Mouse (Mus musculus): Measurements from ENCODE around the gene Ubtd2. TPM values are rescaled to one million over a fixed set of nuclear protein-coding genes. Genes with fewer than 3 reads are reported as not detected.

The Ubtd2 gene
- polyA plus RNA-seq, 1 experiment from 2014 or later, result 61.5 TPM

DNA sequence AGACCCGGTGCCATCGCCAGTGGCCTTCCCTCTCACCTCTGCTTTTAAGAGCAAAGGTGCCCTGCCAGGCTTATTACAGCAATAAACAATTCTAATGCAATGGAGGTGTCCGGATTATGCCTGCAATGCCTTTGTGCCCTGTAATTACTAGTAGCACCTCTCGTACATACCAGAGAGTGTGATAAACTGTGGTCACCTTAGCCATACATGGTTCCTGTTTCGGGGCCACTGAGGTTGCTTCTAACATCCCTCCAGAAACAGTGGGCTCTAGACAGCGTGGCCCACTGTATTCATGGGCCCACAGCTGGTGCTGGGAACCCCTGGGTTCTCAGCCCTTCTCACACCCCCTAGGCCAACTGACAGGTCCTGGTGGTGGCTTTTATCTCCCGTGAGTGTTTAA is 27.6 kb upstream of the Ubtd2 start:
- no peaks in the 10 kb centered on the region for H3K9me3 ChIP-seq (ENCODE audit: control insufficient read depth, low read depth, low read length)
- no peak overlapping the region for H3K4me2 ChIP-seq (replicated peaks; ENCODE audit: low read depth, low read length)
- H3K4me3 ChIP-seq (ENCODE audit: low read depth, low read length), result no peak overlapping the region
- no peak overlapping the region for H3K27ac ChIP-seq (ENCODE audit: low read length)
- no peaks in the 10 kb centered on the region for H3K27me3 ChIP-seq (ENCODE audit: control insufficient read depth, insufficient read depth, low read length)
- no peak overlapping the region for H3K9ac ChIP-seq (replicated peaks; ENCODE audit: low read depth, low read length)
- H3K36me3 ChIP-seq (ENCODE audit: control insufficient read depth, insufficient read depth, low read length), result peaks cover 20% of the 10 kb centered on the region
- no peaks in the 10 kb centered on the region for H3K4me1 ChIP-seq (ENCODE audit: control insufficient read depth, insufficient read depth, low read length)
- ATAC-seq (ENCODE audit: insufficient number of reproducible peaks, insufficient read depth, low FRiP score, low read depth), result no peak
- WGBS, result 78% methylated on average over 7 of the region's 7 CpGs

DNA sequence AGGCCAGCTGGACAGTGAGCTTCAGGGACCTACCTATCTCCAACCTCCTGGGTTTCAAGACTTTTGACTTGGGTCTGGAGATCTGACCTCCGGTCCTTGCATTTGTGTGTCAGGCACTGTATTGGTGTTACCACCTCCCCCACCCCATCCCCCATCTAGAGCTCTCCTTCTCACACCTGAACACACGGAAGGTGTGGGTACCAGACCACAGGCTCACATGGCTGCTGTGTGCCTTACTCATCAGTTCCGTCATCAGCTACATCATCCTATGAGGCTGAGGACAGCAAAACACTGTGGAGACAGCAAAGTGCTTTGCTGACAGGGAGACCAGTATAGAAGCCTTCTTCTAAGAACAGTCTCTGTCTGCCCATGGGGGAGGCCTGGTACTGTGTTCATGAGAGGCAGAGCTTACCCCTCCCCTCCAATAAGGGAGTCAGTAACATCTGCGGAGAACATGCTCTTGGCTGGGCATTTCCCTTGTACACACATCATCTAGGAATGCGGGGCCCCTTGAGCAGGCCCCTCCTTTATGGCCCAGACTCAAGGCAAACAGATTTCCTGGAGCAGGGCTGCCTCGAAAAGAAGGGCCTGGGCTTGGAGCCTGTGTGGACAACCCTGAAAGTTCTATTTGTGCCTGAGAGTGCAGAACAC is 19.6 kb upstream of the Ubtd2 start:
- ATAC-seq (ENCODE audit: insufficient number of reproducible peaks, insufficient read depth, low FRiP score, low read depth), result peak; percentile 93
- Histone ChIP-seq H3K9ac (replicated peaks; ENCODE audit: low read depth, low read length) (no peak overlapping the region), H3K4me3 (ENCODE audit: low read depth, low read length) (no peak overlapping the region), H3K4me2 (replicated peaks; ENCODE audit: low read depth, low read length) (no peak overlapping the region), H3K36me3 (ENCODE audit: control insufficient read depth, insufficient read depth, low read length) (no peaks in the 10 kb centered on the region), H3K27ac (ENCODE audit: low read length) (peak overlapping the region; percentile 88), H3K27me3 (ENCODE audit: control insufficient read depth, insufficient read depth, low read length) (no peaks in the 10 kb centered on the region), H3K4me1 (ENCODE audit: control insufficient read depth, insufficient read depth, low read length) (peaks cover 18% of the 10 kb centered on the region; the same call in 1 of the 2 replicates), H3K9me3 (ENCODE audit: control insufficient read depth, low read depth, low read length) (no peaks in the 10 kb centered on the region)
- 44% methylated on average over 6 of the region's 6 CpGs for WGBS

DNA sequence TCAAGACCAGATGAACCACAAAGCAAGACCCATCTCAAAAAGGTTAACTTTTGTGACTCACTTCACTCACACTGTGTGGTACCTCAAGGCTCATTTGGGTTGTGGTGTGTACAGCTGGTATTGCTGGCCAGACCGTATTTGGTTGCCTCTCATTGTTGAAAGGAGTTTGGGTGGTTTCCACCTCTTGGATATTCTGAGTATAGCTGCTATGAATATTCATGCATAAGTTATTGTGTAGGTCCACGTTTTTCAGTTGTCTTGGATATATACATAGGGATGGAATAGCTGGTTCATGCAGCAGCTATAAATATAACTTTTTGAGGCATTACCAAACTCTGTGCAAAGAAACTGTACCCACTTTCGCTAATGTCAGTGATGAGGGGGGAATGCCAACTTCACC is 12.6 kb upstream of the Ubtd2 start:
- Histone ChIP-seq H3K9ac (replicated peaks; ENCODE audit: low read depth, low read length) (no peak overlapping the region), H3K27ac (ENCODE audit: low read length) (no peak overlapping the region), H3K4me3 (ENCODE audit: low read depth, low read length) (no peak overlapping the region), H3K36me3 (ENCODE audit: control insufficient read depth, insufficient read depth, low read length) (no peaks in the 10 kb centered on the region), H3K4me2 (replicated peaks; ENCODE audit: low read depth, low read length) (no peak overlapping the region), H3K4me1 (ENCODE audit: control insufficient read depth, insufficient read depth, low read length) (no peaks in the 10 kb centered on the region), H3K27me3 (ENCODE audit: control insufficient read depth, insufficient read depth, low read length) (no peaks in the 10 kb centered on the region), H3K9me3 (ENCODE audit: control insufficient read depth, low read depth, low read length) (no peaks in the 10 kb centered on the region)
- no peak for ATAC-seq (ENCODE audit: insufficient number of reproducible peaks, insufficient read depth, low FRiP score, low read depth)
- WGBS, result 76% methylated on average over 3 of the region's 3 CpGs

DNA sequence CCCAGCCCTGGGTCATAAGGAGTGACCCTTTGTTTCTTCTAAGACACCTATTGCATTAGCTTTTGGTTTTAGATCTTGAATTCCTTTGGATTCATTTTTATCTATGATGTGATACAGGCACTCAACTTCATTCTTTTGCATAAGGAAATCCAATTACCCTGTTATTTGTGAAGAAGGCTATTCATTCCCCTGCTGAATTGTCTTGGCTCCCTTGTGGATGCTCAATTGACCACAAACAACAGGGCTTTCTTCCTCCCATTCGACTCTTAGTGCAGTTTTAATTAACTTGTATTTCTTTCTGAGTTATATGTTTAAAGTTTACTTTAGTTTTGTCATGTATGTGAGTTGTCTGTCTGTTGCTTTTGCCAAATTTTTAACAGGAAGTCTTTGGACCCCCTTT is 10.9 kb upstream of the Ubtd2 start:
- Histone ChIP-seq H3K4me2 (replicated peaks; ENCODE audit: low read depth, low read length) (no peak overlapping the region), H3K27me3 (ENCODE audit: control insufficient read depth, insufficient read depth, low read length) (no peaks in the 10 kb centered on the region), H3K9ac (replicated peaks; ENCODE audit: low read depth, low read length) (no peak overlapping the region), H3K36me3 (ENCODE audit: control insufficient read depth, insufficient read depth, low read length) (no peaks in the 10 kb centered on the region), H3K4me1 (ENCODE audit: control insufficient read depth, insufficient read depth, low read length) (no peaks in the 10 kb centered on the region), H3K9me3 (ENCODE audit: control insufficient read depth, low read depth, low read length) (no peaks in the 10 kb centered on the region), H3K27ac (ENCODE audit: low read length) (no peak overlapping the region), H3K4me3 (ENCODE audit: low read depth, low read length) (no peak overlapping the region)
- 55% methylated on average over 1 of the region's 1 CpGs for WGBS
- no peak for ATAC-seq (ENCODE audit: insufficient number of reproducible peaks, insufficient read depth, low FRiP score, low read depth)

DNA sequence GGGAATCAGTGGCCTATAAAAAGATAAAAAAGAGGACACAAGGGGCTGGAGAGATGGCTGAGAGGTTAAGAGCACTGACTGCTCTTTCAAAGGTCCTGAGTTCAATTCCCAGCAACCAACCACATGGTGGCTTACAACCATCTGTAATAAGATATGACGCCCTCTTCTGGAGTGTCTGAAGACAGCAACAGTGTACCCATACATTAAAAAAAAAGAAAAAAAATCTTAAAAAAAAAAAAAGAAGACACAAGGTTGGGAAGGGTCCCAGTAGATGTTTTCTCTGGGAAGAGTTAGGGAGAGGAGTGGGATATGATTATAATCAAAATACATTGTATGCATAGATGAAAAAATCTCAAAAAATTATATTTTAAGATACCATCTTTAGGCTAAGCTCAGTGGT is 10.0 kb upstream of the Ubtd2 start:
- H3K4me3 ChIP-seq (ENCODE audit: low read depth, low read length), result no peak overlapping the region
- no peaks in the 10 kb centered on the region for H3K27me3 ChIP-seq (ENCODE audit: control insufficient read depth, insufficient read depth, low read length)
- ATAC-seq (ENCODE audit: insufficient number of reproducible peaks, insufficient read depth, low FRiP score, low read depth), result no peak
- no peaks in the 10 kb centered on the region for H3K9me3 ChIP-seq (ENCODE audit: control insufficient read depth, low read depth, low read length)
- no peak overlapping the region for H3K9ac ChIP-seq (replicated peaks; ENCODE audit: low read depth, low read length)
- WGBS, result 78% methylated on average over 1 of the region's 1 CpGs
- H3K36me3 ChIP-seq (ENCODE audit: control insufficient read depth, insufficient read depth, low read length), result no peaks in the 10 kb centered on the region
- no peaks in the 10 kb centered on the region for H3K4me1 ChIP-seq (ENCODE audit: control insufficient read depth, insufficient read depth, low read length)
- no peak overlapping the region for H3K4me2 ChIP-seq (replicated peaks; ENCODE audit: low read depth, low read length)
- no peak overlapping the region for H3K27ac ChIP-seq (ENCODE audit: low read length)

DNA sequence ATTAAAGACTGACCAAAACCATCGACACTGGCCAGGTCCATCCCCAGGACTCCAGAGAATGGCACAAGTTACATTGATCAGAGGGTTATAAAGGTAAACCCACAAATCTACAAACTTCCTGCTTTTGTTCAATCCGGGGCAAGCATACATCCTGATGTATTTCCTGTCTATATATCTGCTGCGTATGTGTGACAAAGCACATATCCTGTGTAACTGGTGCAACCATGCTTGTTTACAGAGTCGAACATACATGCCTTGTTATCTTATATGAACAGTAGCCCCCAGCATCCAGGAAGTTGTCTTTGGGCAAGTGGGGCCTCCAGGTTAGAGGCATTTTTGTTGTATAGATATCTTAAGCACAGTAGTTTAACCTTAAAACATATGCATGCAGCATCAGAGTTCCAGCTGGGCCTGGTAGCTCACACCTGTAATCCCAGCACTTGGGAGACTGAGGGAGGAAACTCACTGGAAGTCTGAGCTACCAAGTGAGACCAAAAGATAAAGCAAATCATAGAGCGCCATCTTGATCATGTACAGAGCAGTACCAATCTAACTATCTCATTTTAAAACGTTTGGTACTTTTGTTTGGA is 9.4 kb upstream of the Ubtd2 start:
- Histone ChIP-seq H3K9me3 (ENCODE audit: control insufficient read depth, low read depth, low read length) (no peaks in the 10 kb centered on the region), H3K36me3 (ENCODE audit: control insufficient read depth, insufficient read depth, low read length) (no peaks in the 10 kb centered on the region), H3K4me2 (replicated peaks; ENCODE audit: low read depth, low read length) (no peak overlapping the region), H3K27me3 (ENCODE audit: control insufficient read depth, insufficient read depth, low read length) (no peaks in the 10 kb centered on the region), H3K4me3 (ENCODE audit: low read depth, low read length) (no peak overlapping the region), H3K9ac (replicated peaks; ENCODE audit: low read depth, low read length) (no peak overlapping the region), H3K4me1 (ENCODE audit: control insufficient read depth, insufficient read depth, low read length) (no peaks in the 10 kb centered on the region), H3K27ac (ENCODE audit: low read length) (no peak overlapping the region)
- 76% methylated on average over 6 of the region's 6 CpGs for whole genome bisulfite sequencing
- ATAC-seq (ENCODE audit: insufficient number of reproducible peaks, insufficient read depth, low FRiP score, low read depth), result no peak

DNA sequence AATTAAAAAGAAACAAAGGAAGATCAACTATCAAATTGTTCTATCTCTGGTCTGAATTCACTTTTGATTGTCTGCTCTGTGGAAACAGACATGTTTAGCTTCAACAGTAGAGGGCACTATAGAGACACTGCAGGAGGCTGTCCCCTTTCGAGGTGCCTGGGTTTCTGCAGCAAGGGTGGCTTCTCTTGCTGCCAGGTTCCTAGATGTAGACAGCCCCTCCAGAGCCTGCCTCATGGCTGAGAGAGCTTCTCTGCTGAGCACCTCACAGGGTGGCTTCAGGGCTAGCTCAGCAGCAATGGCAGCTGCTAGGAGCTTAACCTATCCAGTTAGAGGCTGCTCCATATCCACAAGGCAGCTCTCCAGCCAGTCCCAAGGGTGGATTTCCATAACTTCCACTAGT is 5.0 kb upstream of the Ubtd2 start:
- ATAC-seq (ENCODE audit: insufficient number of reproducible peaks, insufficient read depth, low FRiP score, low read depth), result no peak
- no peaks in the 10 kb centered on the region for H3K27me3 ChIP-seq (ENCODE audit: control insufficient read depth, insufficient read depth, low read length)
- H3K27ac ChIP-seq (ENCODE audit: low read length), result no peak overlapping the region
- no peak overlapping the region for H3K4me3 ChIP-seq (ENCODE audit: low read depth, low read length)
- no peak overlapping the region for H3K9ac ChIP-seq (replicated peaks; ENCODE audit: low read depth, low read length)
- H3K4me1 ChIP-seq (ENCODE audit: control insufficient read depth, insufficient read depth, low read length), result no peaks in the 10 kb centered on the region
- 0% methylated on average over 1 of the region's 1 CpGs for WGBS
- H3K36me3 ChIP-seq (ENCODE audit: control insufficient read depth, insufficient read depth, low read length), result no peaks in the 10 kb centered on the region
- no peak overlapping the region for H3K4me2 ChIP-seq (replicated peaks; ENCODE audit: low read depth, low read length)
- no peaks in the 10 kb centered on the region for H3K9me3 ChIP-seq (ENCODE audit: control insufficient read depth, low read depth, low read length)

DNA sequence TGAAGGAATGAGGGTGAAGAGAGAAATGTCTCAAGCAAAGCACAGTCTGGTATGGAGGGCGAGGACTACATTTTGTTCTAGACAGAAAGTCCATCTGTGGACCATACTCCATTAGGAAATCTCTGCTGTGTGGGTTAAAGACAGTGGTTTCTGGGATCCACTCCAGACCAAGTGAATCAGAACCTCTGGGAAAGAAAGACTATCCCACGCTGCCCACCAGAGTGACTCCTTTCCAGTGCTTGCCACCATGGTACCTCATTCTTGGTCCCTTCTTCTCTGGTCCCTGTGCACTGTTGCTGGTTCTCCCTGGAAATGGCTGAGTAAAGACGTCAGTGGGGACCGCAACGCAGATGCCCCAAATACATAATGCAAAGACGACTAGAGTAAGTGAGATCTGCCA is 3.9 kb upstream of the Ubtd2 start:
- Histone ChIP-seq H3K4me3 (ENCODE audit: low read depth, low read length) (no peak overlapping the region), H3K4me2 (replicated peaks; ENCODE audit: low read depth, low read length) (no peak overlapping the region), H3K36me3 (ENCODE audit: control insufficient read depth, insufficient read depth, low read length) (no peaks in the 10 kb centered on the region), H3K9ac (replicated peaks; ENCODE audit: low read depth, low read length) (no peak overlapping the region), H3K9me3 (ENCODE audit: control insufficient read depth, low read depth, low read length) (no peaks in the 10 kb centered on the region), H3K4me1 (ENCODE audit: control insufficient read depth, insufficient read depth, low read length) (no peaks in the 10 kb centered on the region), H3K27ac (ENCODE audit: low read length) (no peak overlapping the region), H3K27me3 (ENCODE audit: control insufficient read depth, insufficient read depth, low read length) (no peaks in the 10 kb centered on the region)
- WGBS, result 92% methylated on average over 6 of the region's 6 CpGs
- no peak for ATAC-seq (ENCODE audit: insufficient number of reproducible peaks, insufficient read depth, low FRiP score, low read depth)

DNA sequence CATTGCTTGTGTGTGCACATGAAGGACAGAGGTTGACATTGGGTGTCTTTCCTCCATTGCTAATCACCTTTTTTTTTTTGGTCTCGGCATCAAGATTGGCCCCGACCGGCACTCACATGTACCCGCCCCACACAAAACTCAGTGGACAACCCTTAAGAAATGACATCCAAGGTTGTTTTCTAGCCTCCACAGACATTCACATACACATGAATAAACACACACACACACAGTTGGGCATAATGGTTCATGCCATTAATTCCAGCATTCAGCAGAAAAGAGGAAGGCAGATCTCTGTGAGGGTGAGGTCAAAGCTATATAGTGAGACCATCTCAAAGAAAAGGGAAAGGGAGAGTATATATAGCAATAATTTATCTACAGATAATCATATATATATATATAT is 2.4 kb upstream of the Ubtd2 start:
- WGBS, result 92% methylated on average over 4 of the region's 4 CpGs
- no peak for ATAC-seq (ENCODE audit: insufficient number of reproducible peaks, insufficient read depth, low FRiP score, low read depth)

More for the DNA sequence above, 2.4 kb upstream of the Ubtd2 start:
- Histone ChIP-seq H3K4me1 (ENCODE audit: control insufficient read depth, insufficient read depth, low read length) (no peaks in the 10 kb centered on the region), H3K4me3 (ENCODE audit: low read depth, low read length) (no peak overlapping the region), H3K27ac (ENCODE audit: low read length) (no peak overlapping the region), H3K27me3 (ENCODE audit: control insufficient read depth, insufficient read depth, low read length) (no peaks in the 10 kb centered on the region), H3K36me3 (ENCODE audit: control insufficient read depth, insufficient read depth, low read length) (no peaks in the 10 kb centered on the region), H3K9me3 (ENCODE audit: control insufficient read depth, low read depth, low read length) (no peaks in the 10 kb centered on the region), H3K9ac (replicated peaks; ENCODE audit: low read depth, low read length) (no peak overlapping the region), H3K4me2 (replicated peaks; ENCODE audit: low read depth, low read length) (no peak overlapping the region)
